Mouse (Mus musculus): Measurements from ENCODE around the gene Olfr1392. TPM values are rescaled to one million over a fixed set of nuclear protein-coding genes. Genes with fewer than 3 reads are reported as not detected.
"Not testable (repeated sequence)": the region's sequence is repeated elsewhere in the genome, so short reads cannot be mapped to it uniquely, and the experiment has no call there.

Olfr1392 gene
- polyA plus RNA-seq, 1 experiment from 2014 or later: not detected

GRCm38 (mm10) chr11:49267970-49268579 lies 17.0 kb upstream of the Olfr1392 start:
- WGBS: 47% methylated on average over 15 of the region's 15 CpGs
- Histone ChIP-seq H3K9ac (no peak overlapping the region), H3K27me3 (no peaks in the 10 kb centered on the region), H3K4me1 (replicated peaks) (peaks cover 17% of the 10 kb centered on the region), H3K9me3 (replicated peaks) (no peaks in the 10 kb centered on the region), H3K27ac (peak overlapping the region; percentile 62), H3K4me3 (no peak overlapping the region), H3K4me2 (no peak overlapping the region; the same call in 1 of the 2 replicates), H3K36me3 (peaks cover 7% of the 10 kb centered on the region; the same call in 1 of the 2 replicates)
- 0 out of 2 replicates have a peak, but pooled peaks have one; percentile 38 for ATAC-seq (replicated peaks; ENCODE audit: insufficient number of reproducible peaks, insufficient read depth, low FRiP score, low read depth)

- WGBS: 88% methylated on average over 9 of the region's 9 CpGs
- H3K9me3 ChIP-seq (replicated peaks): no peaks in the 10 kb centered on the region
- no peak overlapping the region for H3K27ac ChIP-seq
- no peaks in the 10 kb centered on the region; the same call in 1 of the 2 replicates for H3K36me3 ChIP-seq
- H3K4me3 ChIP-seq: no peak overlapping the region
- H3K4me1 ChIP-seq (replicated peaks): peaks cover 17% of the 10 kb centered on the region
- no peak overlapping the region for H3K4me2 ChIP-seq
- H3K27me3 ChIP-seq: no peaks in the 10 kb centered on the region
- ATAC-seq (replicated peaks; ENCODE audit: insufficient number of reproducible peaks, insufficient read depth, low FRiP score, low read depth): no peak
- H3K9ac ChIP-seq: no peak overlapping the region
Measured at GRCm38 (mm10) chr11:49269761-49270160, 15.3 kb upstream of the Olfr1392 start.

- Histone ChIP-seq H3K9me3 (replicated peaks) (no peaks in the 10 kb centered on the region), H3K27ac (no peak overlapping the region), H3K4me1 (replicated peaks) (peaks cover 17% of the 10 kb centered on the region), H3K4me2 (no peak overlapping the region), H3K9ac (no peak overlapping the region), H3K27me3 (no peaks in the 10 kb centered on the region), H3K36me3 (no peaks in the 10 kb centered on the region), H3K4me3 (no peak overlapping the region)
- ATAC-seq (replicated peaks; ENCODE audit: insufficient number of reproducible peaks, insufficient read depth, low FRiP score, low read depth): no peak
- 81% methylated on average over 4 of the region's 4 CpGs for WGBS
Measured at GRCm38 (mm10) chr11:49270368-49270767, 14.7 kb upstream of the Olfr1392 start.

- Histone ChIP-seq H3K4me3 (no peak overlapping the region), H3K27me3 (no peaks in the 10 kb centered on the region), H3K9me3 (replicated peaks) (no peaks in the 10 kb centered on the region), H3K36me3 (no peaks in the 10 kb centered on the region), H3K4me2 (no peak overlapping the region), H3K4me1 (replicated peaks) (peaks cover 17% of the 10 kb centered on the region), H3K9ac (no peak overlapping the region), H3K27ac (no peak overlapping the region)
- ATAC-seq (replicated peaks; ENCODE audit: insufficient number of reproducible peaks, insufficient read depth, low FRiP score, low read depth): no peak
- 32% methylated on average over 7 of the region's 7 CpGs for WGBS
Measured at GRCm38 (mm10) chr11:49271334-49271733, 13.7 kb upstream of the Olfr1392 start.

- H3K9me3 ChIP-seq (replicated peaks): no peaks in the 10 kb centered on the region
- 59% methylated on average over 11 of the region's 11 CpGs for WGBS
- no peak overlapping the region for H3K9ac ChIP-seq
- no peaks in the 10 kb centered on the region for H3K36me3 ChIP-seq
- H3K27ac ChIP-seq: no peak overlapping the region
- H3K4me1 ChIP-seq (replicated peaks): no peaks in the 10 kb centered on the region
- ATAC-seq (replicated peaks; ENCODE audit: insufficient number of reproducible peaks, insufficient read depth, low FRiP score, low read depth): no peak
- H3K4me3 ChIP-seq: no peak overlapping the region
- no peak overlapping the region for H3K4me2 ChIP-seq
- H3K27me3 ChIP-seq: no peaks in the 10 kb centered on the region
Measured at GRCm38 (mm10) chr11:49273834-49274519, 11.1 kb upstream of the Olfr1392 start.

GRCm38 (mm10) chr11:49278222-49278621 lies 6.9 kb upstream of the Olfr1392 start, which contains the start of gene Olfr1393:
Gene Olfr1393, plus strand, starts transcription at chr11:49278304.
- Histone ChIP-seq H3K4me3 (no peak within 1 kb of the TSS), H3K36me3 (no peaks in the 10 kb centered on the region), H3K9ac (no peak within 1 kb of the TSS), H3K9me3 (replicated peaks) (no peaks in the 10 kb centered on the region), H3K27ac (no peak within 1 kb of the TSS), H3K4me1 (replicated peaks) (no peaks in the 10 kb centered on the region), H3K4me2 (no peak within 1 kb of the TSS), H3K27me3 (no peaks in the 10 kb centered on the region)
- WGBS: 76% methylated on average over 3 of the region's 3 CpGs
- ATAC-seq (replicated peaks; ENCODE audit: insufficient number of reproducible peaks, insufficient read depth, low FRiP score, low read depth): no peak

GRCm38 (mm10) chr11:49287251-49287650 lies 2.2 kb downstream of the Olfr1392 start:
- Histone ChIP-seq H3K4me1 (replicated peaks) (no peaks in the 10 kb centered on the region), H3K9ac (no peak overlapping the region), H3K27me3 (no peaks in the 10 kb centered on the region), H3K36me3 (no peaks in the 10 kb centered on the region), H3K27ac (no peak overlapping the region), H3K4me2 (no peak overlapping the region), H3K4me3 (no peak overlapping the region), H3K9me3 (replicated peaks) (no peaks in the 10 kb centered on the region)
- WGBS: 65% methylated on average over 2 of the region's 2 CpGs
- ATAC-seq (replicated peaks; ENCODE audit: insufficient number of reproducible peaks, insufficient read depth, low FRiP score, low read depth): no peak

- ATAC-seq (replicated peaks; ENCODE audit: insufficient number of reproducible peaks, insufficient read depth, low FRiP score, low read depth): no peak
- H3K4me3 ChIP-seq: no peak overlapping the region
- no peak overlapping the region for H3K9ac ChIP-seq
- WGBS: 69% methylated on average over 3 of the region's 3 CpGs
- no peaks in the 10 kb centered on the region for H3K9me3 ChIP-seq (replicated peaks)
- no peaks in the 10 kb centered on the region for H3K4me1 ChIP-seq (replicated peaks)
- H3K4me2 ChIP-seq: no peak overlapping the region
- no peak overlapping the region for H3K27ac ChIP-seq
- H3K36me3 ChIP-seq: no peaks in the 10 kb centered on the region
- H3K27me3 ChIP-seq: no peaks in the 10 kb centered on the region
Measured at GRCm38 (mm10) chr11:49292777-49293176, 7.7 kb downstream of the Olfr1392 start.

- H3K4me3 ChIP-seq: no peak within 1 kb of the TSS
- no peak within 1 kb of the TSS for H3K4me2 ChIP-seq
- no peaks in the 10 kb centered on the region for H3K9me3 ChIP-seq (replicated peaks)
- H3K36me3 ChIP-seq: no peaks in the 10 kb centered on the region
- H3K9ac ChIP-seq: no peak within 1 kb of the TSS
- H3K4me1 ChIP-seq (replicated peaks): no peaks in the 10 kb centered on the region
- no peaks in the 10 kb centered on the region for H3K27me3 ChIP-seq
- H3K27ac ChIP-seq: no peak within 1 kb of the TSS
- ATAC-seq (replicated peaks; ENCODE audit: insufficient number of reproducible peaks, insufficient read depth, low FRiP score, low read depth): no peak
Measured at GRCm38 (mm10) chr11:49304441-49304840, 19.4 kb downstream of the Olfr1392 start, which contains the start of gene Olfr10. Gene Olfr10, plus strand, starts transcription at chr11:49304741.

GRCm38 (mm10) chr11:49308547-49308946 lies 23.5 kb downstream of the Olfr1392 start:
- not testable (repeated sequence) for H3K9ac ChIP-seq; H3K9me3 ChIP-seq (replicated peaks); H3K4me1 ChIP-seq (replicated peaks); H3K36me3 ChIP-seq; ATAC-seq (replicated peaks; ENCODE audit: insufficient number of reproducible peaks, insufficient read depth, low FRiP score, low read depth); H3K27me3 ChIP-seq; H3K27ac ChIP-seq; H3K4me2 ChIP-seq; H3K4me3 ChIP-seq
- 77% methylated on average over 5 of the region's 5 CpGs for WGBS

GRCm38 (mm10) chr11:49322442-49322841 lies 37.4 kb downstream of the Olfr1392 start, which contains the start of gene Olfr1391:
Gene Olfr1391, plus strand, starts transcription at chr11:49322742.
- 69% methylated on average over 2 of the region's 2 CpGs for WGBS
- Histone ChIP-seq H3K9me3 (replicated peaks) (no peaks in the 10 kb centered on the region), H3K4me2 (no peak within 1 kb of the TSS), H3K27me3 (no peaks in the 10 kb centered on the region), H3K36me3 (no peaks in the 10 kb centered on the region), H3K27ac (no peak within 1 kb of the TSS), H3K4me1 (replicated peaks) (no peaks in the 10 kb centered on the region), H3K9ac (no peak within 1 kb of the TSS), H3K4me3 (no peak within 1 kb of the TSS)
- no peak for ATAC-seq (replicated peaks; ENCODE audit: insufficient number of reproducible peaks, insufficient read depth, low FRiP score, low read depth)

GRCm38 (mm10) chr11:49326726-49327125 lies 41.6 kb downstream of the Olfr1392 start:
- Histone ChIP-seq H3K27ac (no peak overlapping the region), H3K4me3 (no peak overlapping the region), H3K4me2 (no peak overlapping the region), H3K36me3 (no peaks in the 10 kb centered on the region), H3K27me3 (no peaks in the 10 kb centered on the region), H3K9me3 (replicated peaks) (no peaks in the 10 kb centered on the region), H3K9ac (no peak overlapping the region), H3K4me1 (replicated peaks) (no peaks in the 10 kb centered on the region)
- ATAC-seq (replicated peaks; ENCODE audit: insufficient number of reproducible peaks, insufficient read depth, low FRiP score, low read depth): no peak
- WGBS: 64% methylated on average over 3 of the region's 3 CpGs
